Mouse (Mus musculus): ENCODE data around the gene Sigirr. TPM values are rescaled to one million over a fixed set of nuclear protein-coding genes. Genes with fewer than 3 reads are reported as not detected.

Gene Sigirr
- polyA plus RNA-seq, 1 experiment from 2014 or later, result 20.1 TPM

- 75% methylated on average over 4 of the region's 4 CpGs for WGBS (ENCODE audit: insufficient replicate concordance)
- TF ChIP-seq CTCF (IDR thresholded peaks at IDR 0.05; ENCODE audit: low read depth) (no peak), EP300 (IDR thresholded peaks at IDR 0.05; ENCODE audit: low read depth) (no peak)
- Histone ChIP-seq H3K27ac (ENCODE audit: low read depth) (no peak overlapping the region), H3K9ac (replicated peaks) (no peak overlapping the region), H3K27me3 (ENCODE audit: insufficient read depth, low read length) (0 out of 2 replicates have a peak, but pooled peaks cover 7% of the 10 kb centered on the region), H3K36me3 (replicated peaks; ENCODE audit: insufficient read depth, low read length) (no peaks in the 10 kb centered on the region), H3K4me3 (ENCODE audit: low read depth, low read length) (no peak overlapping the region), H3K4me1 (ENCODE audit: insufficient read depth) (no peaks in the 10 kb centered on the region), H3K9me3 (ENCODE audit: low read length) (no peaks in the 10 kb centered on the region), H3K4me2 (ENCODE audit: low read depth, low read length) (no peak overlapping the region)
- DNase-seq, result no peak
- ATAC-seq, result no peak
Observed at GRCm38 (mm10) chr7:141078876-141079275, 21.5 kb downstream of the Sigirr start.

GRCm38 (mm10) chr7:141077841-141078240, 22.5 kb downstream of the Sigirr start, which contains the start of gene Pkp3:
Gene Pkp3 (plus strand): TSS chr7:141078218.
- 0 out of 2 replicates have a peak, but pooled peaks cover 7% of the 10 kb centered on the region for H3K27me3 ChIP-seq (ENCODE audit: insufficient read depth, low read length)
- DNase-seq (no peak), ATAC-seq (no peak)
- no peak within 1 kb of the TSS for H3K9ac ChIP-seq (replicated peaks)
- no peak within 1 kb of the TSS for H3K4me3 ChIP-seq (ENCODE audit: low read depth, low read length)
- no peak for TF ChIP-seq CTCF (IDR thresholded peaks at IDR 0.05; ENCODE audit: low read depth)
- no peak for TF ChIP-seq EP300 (IDR thresholded peaks at IDR 0.05; ENCODE audit: low read depth)
- H3K4me2 ChIP-seq (ENCODE audit: low read depth, low read length), result no peak within 1 kb of the TSS
- no peaks in the 10 kb centered on the region for H3K9me3 ChIP-seq (ENCODE audit: low read length)
- no peaks in the 10 kb centered on the region for H3K36me3 ChIP-seq (replicated peaks; ENCODE audit: insufficient read depth, low read length)
- H3K27ac ChIP-seq (ENCODE audit: low read depth), result no peak within 1 kb of the TSS
- WGBS (ENCODE audit: insufficient replicate concordance), result 86% methylated on average over 15 of the region's 15 CpGs
- H3K4me1 ChIP-seq (ENCODE audit: insufficient read depth), result no peaks in the 10 kb centered on the region

- TF ChIP-seq CTCF (IDR thresholded peaks at IDR 0.05; ENCODE audit: low read depth), result no peak
- TF ChIP-seq EP300 (IDR thresholded peaks at IDR 0.05; ENCODE audit: low read depth), result no peak
Observed at GRCm38 (mm10) chr7:141073782-141074181, 26.6 kb downstream of the Sigirr start.

GRCm38 (mm10) chr7:141072017-141072745, 28.2 kb downstream of the Sigirr start:
- no peak for ATAC-seq

More at GRCm38 (mm10) chr7:141073782-141074181, 26.6 kb downstream of the Sigirr start:
- no peak overlapping the region for H3K9ac ChIP-seq (replicated peaks)
- H3K27ac ChIP-seq (ENCODE audit: low read depth), result no peak overlapping the region
- no peak for DNase-seq
- ATAC-seq, result no peak
- no peak overlapping the region for H3K4me3 ChIP-seq (ENCODE audit: low read depth, low read length)
- WGBS (ENCODE audit: insufficient replicate concordance), result 56% methylated on average over 4 of the region's 4 CpGs
- H3K36me3 ChIP-seq (replicated peaks; ENCODE audit: insufficient read depth, low read length), result no peaks in the 10 kb centered on the region
- H3K4me2 ChIP-seq (ENCODE audit: low read depth, low read length), result no peak overlapping the region
- no peaks in the 10 kb centered on the region for H3K9me3 ChIP-seq (ENCODE audit: low read length)
- H3K4me1 ChIP-seq (ENCODE audit: insufficient read depth), result peaks cover 4% of the 10 kb centered on the region; the same call in 1 of the 2 replicates
- peaks cover 26% of the 10 kb centered on the region for H3K27me3 ChIP-seq (ENCODE audit: insufficient read depth, low read length)

GRCm38 (mm10) chr7:141070058-141070862, 30.1 kb downstream of the Sigirr start:
- Histone ChIP-seq H3K9me3 (ENCODE audit: low read length) (no peaks in the 10 kb centered on the region), H3K4me3 (ENCODE audit: low read depth, low read length) (peak overlapping the region; percentile 24), H3K27ac (ENCODE audit: low read depth) (no peak overlapping the region), H3K36me3 (replicated peaks; ENCODE audit: insufficient read depth, low read length) (no peaks in the 10 kb centered on the region), H3K4me1 (ENCODE audit: insufficient read depth) (peaks cover 4% of the 10 kb centered on the region; the same call in 1 of the 2 replicates), H3K27me3 (ENCODE audit: insufficient read depth, low read length) (peaks cover 24% of the 10 kb centered on the region), H3K4me2 (ENCODE audit: low read depth, low read length) (peak overlapping the region; percentile 67), H3K9ac (replicated peaks) (no peak overlapping the region)
- peak; percentile 85 for DNase-seq
- peak; percentile 90 for TF ChIP-seq CTCF (IDR thresholded peaks at IDR 0.05; ENCODE audit: low read depth)
- TF ChIP-seq EP300 (IDR thresholded peaks at IDR 0.05; ENCODE audit: low read depth), result no peak
- 2% methylated on average over 51 of the region's 51 CpGs for WGBS (ENCODE audit: insufficient replicate concordance)
- ATAC-seq, result peak; percentile 49; the same call in 1 of the 2 replicates

More at GRCm38 (mm10) chr7:141072017-141072745, 28.2 kb downstream of the Sigirr start:
- no peak overlapping the region for H3K4me3 ChIP-seq (ENCODE audit: low read depth, low read length)
- no peak overlapping the region for H3K9ac ChIP-seq (replicated peaks)
- H3K36me3 ChIP-seq (replicated peaks; ENCODE audit: insufficient read depth, low read length), result no peaks in the 10 kb centered on the region
- H3K4me2 ChIP-seq (ENCODE audit: low read depth, low read length), result no peak overlapping the region
- DNase-seq, result peak; percentile 65
- no peak overlapping the region for H3K27ac ChIP-seq (ENCODE audit: low read depth)
- WGBS (ENCODE audit: insufficient replicate concordance), result 19% methylated on average over 22 of the region's 23 CpGs
- no peaks in the 10 kb centered on the region for H3K9me3 ChIP-seq (ENCODE audit: low read length)
- H3K4me1 ChIP-seq (ENCODE audit: insufficient read depth), result peaks cover 4% of the 10 kb centered on the region; the same call in 1 of the 2 replicates
- peaks cover 24% of the 10 kb centered on the region for H3K27me3 ChIP-seq (ENCODE audit: insufficient read depth, low read length)
- peak; percentile 76 for TF ChIP-seq CTCF (IDR thresholded peaks at IDR 0.05; ENCODE audit: low read depth)
- no peak for TF ChIP-seq EP300 (IDR thresholded peaks at IDR 0.05; ENCODE audit: low read depth)

DNA sequence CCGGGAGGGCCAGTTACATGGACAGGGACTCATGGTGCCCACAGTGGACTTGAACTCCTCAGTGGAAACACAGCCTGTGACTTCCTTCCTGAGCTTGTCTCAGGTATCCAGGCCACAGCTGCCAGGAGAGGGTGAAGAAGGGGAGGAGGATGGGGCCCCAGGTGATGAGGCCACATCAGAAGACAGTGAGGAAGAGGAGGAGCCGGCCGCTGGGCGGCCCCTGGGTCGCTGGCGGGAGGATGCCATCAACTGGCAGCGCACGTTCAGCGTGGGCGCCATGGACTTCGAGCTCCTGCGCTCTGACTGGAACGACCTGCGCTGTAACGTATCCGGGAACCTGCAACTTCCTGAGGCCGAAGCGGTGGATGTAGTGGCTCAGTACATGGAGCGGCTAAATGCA, 32.0 kb downstream of the Sigirr start:
- TF ChIP-seq EP300 (IDR thresholded peaks at IDR 0.05; ENCODE audit: low read depth), result no peak
- TF ChIP-seq CTCF (IDR thresholded peaks at IDR 0.05; ENCODE audit: low read depth), result no peak
- H3K27me3 ChIP-seq (ENCODE audit: insufficient read depth, low read length), result peaks cover 24% of the 10 kb centered on the region

More for the DNA sequence above, 32.0 kb downstream of the Sigirr start:
- Histone ChIP-seq H3K4me1 (ENCODE audit: insufficient read depth) (peaks cover 17% of the 10 kb centered on the region), H3K27ac (ENCODE audit: low read depth) (no peak overlapping the region), H3K9ac (replicated peaks) (no peak overlapping the region), H3K4me2 (ENCODE audit: low read depth, low read length) (no peak overlapping the region), H3K36me3 (replicated peaks; ENCODE audit: insufficient read depth, low read length) (no peaks in the 10 kb centered on the region), H3K9me3 (ENCODE audit: low read length) (no peaks in the 10 kb centered on the region), H3K4me3 (ENCODE audit: low read depth, low read length) (no peak overlapping the region)
- ATAC-seq, result no peak
- WGBS (ENCODE audit: insufficient replicate concordance), result 73% methylated on average over 19 of the region's 19 CpGs
- no peak for DNase-seq
